Mouse (Mus musculus) intestine, embryonic 15.5 days (tissue): ENCODE measurements around the gene Eif4b. TPM values are rescaled to one million over a fixed set of nuclear protein-coding genes. Genes with fewer than 3 reads are reported as not detected.

Experiments used
- ATAC-seq: fragments of 200-750 bp; cut with Nextera tagmentation; 2 replicates; pipeline ENCODE4 v1.8.0; 2017; ENCODE audit warnings: moderate TSS enrichment, moderate library complexity
- H3K27ac ChIP-seq: fragments of 300-500 bp; sonication (generic); 2 replicates; pipeline ENCODE4 v1.5.1; 2015; ENCODE audit warnings: mild to moderate bottlenecking, inconsistent platforms
- H3K27me3 ChIP-seq: fragments of 300-500 bp; sonication (generic); replicated peaks from 2 replicates; pipeline ENCODE4 v1.6.1; 2015; ENCODE audit warnings: inconsistent platforms
- H3K36me3 ChIP-seq: fragments of 300-500 bp; sonication (generic); 2 replicates; pipeline ENCODE4 v1.6.1; 2015; ENCODE audit warnings: inconsistent platforms
- H3K4me1 ChIP-seq: fragments of 300-500 bp; sonication (generic); replicated peaks from 2 replicates; pipeline ENCODE4 v1.6.1; 2015; ENCODE audit warnings: inconsistent platforms
- H3K4me2 ChIP-seq: fragments of 300-500 bp; sonication (generic); replicated peaks from 2 replicates; pipeline ENCODE4 v1.6.1; 2015; ENCODE audit warnings: mild to moderate bottlenecking, inconsistent platforms
- H3K4me3 ChIP-seq: fragments of 300-500 bp; sonication (generic); replicated peaks from 2 replicates; pipeline ENCODE4 v1.5.1; 2015; ENCODE audit warnings: inconsistent platforms
- H3K9ac ChIP-seq: fragments of 300-500 bp; sonication (generic); 2 replicates; pipeline ENCODE4 v1.6.1; 2015; ENCODE audit warnings: inconsistent platforms
- H3K9me3 ChIP-seq: fragments of 300-500 bp; sonication (generic); 2 replicates; pipeline ENCODE4 v1.6.1; 2016; ENCODE audit warnings: inconsistent platforms
- WGBS: fragments of 180-500 bp; shearing (Covaris S2); methylation state at CpG from one replicate; pipeline ENCODE4 v1.1.7; 2015; 5-methylcytosine and 5-hydroxymethylcytosine counted together
- polyA plus RNA-seq: library from polyadenylated mRNA; unstranded; fragments of >200 nt; fragmentation: Nextera tagmentation; extraction: Ambion mirVana; gene quantifications from 2 replicates; pipeline ENCODE4 v1.2.1, GENCODE M21; 2015

The Eif4b gene
- polyA plus RNA-seq, 1 experiment from 2014 or later: 122 TPM

GRCm38 (mm10) chr15:102080429-102080828, 6.9 kb downstream of the Eif4b start:
- 0 out of 2 replicates have a peak overlapping the region, but pooled peaks have one; percentile 2 for H3K9ac ChIP-seq
- no peak overlapping the region for H3K4me3 ChIP-seq
- ATAC-seq: no peak
- H3K4me2 ChIP-seq: no peak overlapping the region
- H3K4me1 ChIP-seq: no peaks in the 10 kb centered on the region
- 63% methylated on average over 2 of the region's 2 CpGs for WGBS
- H3K27me3 ChIP-seq: no peaks in the 10 kb centered on the region
- H3K36me3 ChIP-seq: peaks cover 12% of the 10 kb centered on the region
- no peaks in the 10 kb centered on the region for H3K9me3 ChIP-seq
- no peak overlapping the region for H3K27ac ChIP-seq

GRCm38 (mm10) chr15:102082148-102082547, 8.6 kb downstream of the Eif4b start:
- Histone ChIP-seq H3K9ac (no peak overlapping the region), H3K36me3 (peaks cover 25% of the 10 kb centered on the region), H3K27me3 (no peaks in the 10 kb centered on the region), H3K9me3 (no peaks in the 10 kb centered on the region), H3K4me1 (no peaks in the 10 kb centered on the region), H3K4me2 (no peak overlapping the region), H3K27ac (no peak overlapping the region), H3K4me3 (no peak overlapping the region)
- 76% methylated on average over 4 of the region's 4 CpGs for WGBS
- ATAC-seq: no peak

GRCm38 (mm10) chr15:102083028-102083427, 9.5 kb downstream of the Eif4b start:
- Histone ChIP-seq H3K4me3 (no peak overlapping the region), H3K27me3 (no peaks in the 10 kb centered on the region), H3K4me1 (no peaks in the 10 kb centered on the region), H3K9ac (no peak overlapping the region), H3K9me3 (no peaks in the 10 kb centered on the region), H3K36me3 (peaks cover 31% of the 10 kb centered on the region), H3K4me2 (no peak overlapping the region), H3K27ac (no peak overlapping the region)
- ATAC-seq: no peak
- WGBS: 71% methylated on average over 4 of the region's 4 CpGs

GRCm38 (mm10) chr15:102089914-102090585, 16.5 kb downstream of the Eif4b start:
- Histone ChIP-seq H3K36me3 (peaks cover 81% of the 10 kb centered on the region), H3K9me3 (no peaks in the 10 kb centered on the region), H3K4me1 (no peaks in the 10 kb centered on the region), H3K4me3 (no peak overlapping the region), H3K4me2 (no peak overlapping the region), H3K27me3 (no peaks in the 10 kb centered on the region), H3K9ac (no peak overlapping the region), H3K27ac (no peak overlapping the region)
- WGBS: 80% methylated on average over 12 of the region's 12 CpGs
- no peak for ATAC-seq

GRCm38 (mm10) chr15:102091063-102091679, 17.6 kb downstream of the Eif4b start:
- Histone ChIP-seq H3K9ac (no peak overlapping the region), H3K27ac (no peak overlapping the region), H3K4me1 (no peaks in the 10 kb centered on the region), H3K4me3 (no peak overlapping the region), H3K36me3 (peaks cover 87% of the 10 kb centered on the region), H3K9me3 (no peaks in the 10 kb centered on the region), H3K27me3 (no peaks in the 10 kb centered on the region), H3K4me2 (no peak overlapping the region)
- 72% methylated on average over 12 of the region's 12 CpGs for WGBS
- no peak for ATAC-seq

- peaks cover 85% of the 10 kb centered on the region for H3K36me3 ChIP-seq
- no peaks in the 10 kb centered on the region for H3K9me3 ChIP-seq
- H3K4me1 ChIP-seq: no peaks in the 10 kb centered on the region
- H3K27me3 ChIP-seq: no peaks in the 10 kb centered on the region
- 79% methylated on average over 1 of the region's 1 CpGs for WGBS
- H3K4me2 ChIP-seq: no peak overlapping the region
- no peak for ATAC-seq
- no peak overlapping the region for H3K9ac ChIP-seq
- no peak overlapping the region for H3K4me3 ChIP-seq
- H3K27ac ChIP-seq: no peak overlapping the region
Measured at GRCm38 (mm10) chr15:102091688-102092087, 18.1 kb downstream of the Eif4b start.

GRCm38 (mm10) chr15:102092222-102092621, 18.6 kb downstream of the Eif4b start:
- ATAC-seq: no peak
- H3K9me3 ChIP-seq: no peaks in the 10 kb centered on the region
- H3K9ac ChIP-seq: no peak overlapping the region
- H3K4me1 ChIP-seq: peaks cover 1% of the 10 kb centered on the region; the same call in 1 of the 2 replicates
- peaks cover 81% of the 10 kb centered on the region for H3K36me3 ChIP-seq
- H3K27ac ChIP-seq: no peak overlapping the region
- H3K4me3 ChIP-seq: no peak overlapping the region
- no peaks in the 10 kb centered on the region for H3K27me3 ChIP-seq
- H3K4me2 ChIP-seq: no peak overlapping the region
- WGBS: 81% methylated on average over 4 of the region's 4 CpGs

- ATAC-seq: no peak
- H3K4me1 ChIP-seq: peaks cover 15% of the 10 kb centered on the region
- WGBS: 28% methylated on average over 2 of the region's 2 CpGs
- H3K9me3 ChIP-seq: no peaks in the 10 kb centered on the region
- H3K4me3 ChIP-seq: no peak overlapping the region
- peaks cover 65% of the 10 kb centered on the region for H3K36me3 ChIP-seq
- H3K4me2 ChIP-seq: no peak overlapping the region
- H3K27me3 ChIP-seq: no peaks in the 10 kb centered on the region
- no peak overlapping the region for H3K9ac ChIP-seq
- H3K27ac ChIP-seq: no peak overlapping the region
Measured at GRCm38 (mm10) chr15:102094157-102094556, 20.6 kb downstream of the Eif4b start.

- WGBS: 82% methylated on average over 16 of the region's 16 CpGs
- peaks cover 62% of the 10 kb centered on the region for H3K36me3 ChIP-seq
- no peak overlapping the region for H3K27ac ChIP-seq
- H3K4me3 ChIP-seq: no peak overlapping the region
- peaks cover 22% of the 10 kb centered on the region for H3K4me1 ChIP-seq
- ATAC-seq: no peak
- H3K9me3 ChIP-seq: no peaks in the 10 kb centered on the region
- H3K27me3 ChIP-seq: no peaks in the 10 kb centered on the region
- no peak overlapping the region for H3K4me2 ChIP-seq
- no peak overlapping the region for H3K9ac ChIP-seq
Measured at GRCm38 (mm10) chr15:102094988-102095387, 21.4 kb downstream of the Eif4b start.

GRCm38 (mm10) chr15:102097147-102097915, 23.8 kb downstream of the Eif4b start:
- Histone ChIP-seq H3K36me3 (peaks cover 40% of the 10 kb centered on the region), H3K27ac (no peak overlapping the region), H3K4me2 (no peak overlapping the region), H3K27me3 (no peaks in the 10 kb centered on the region), H3K4me1 (peaks cover 42% of the 10 kb centered on the region), H3K9me3 (no peaks in the 10 kb centered on the region), H3K9ac (no peak overlapping the region), H3K4me3 (no peak overlapping the region)
- WGBS: 71% methylated on average over 8 of the region's 8 CpGs
- ATAC-seq: no peak

GRCm38 (mm10) chr15:102097991-102098555, 24.5 kb downstream of the Eif4b start:
- H3K4me2 ChIP-seq: no peak overlapping the region
- 36% methylated on average over 5 of the region's 5 CpGs for WGBS

GRCm38 (mm10) chr15:102099260-102099659, 25.7 kb downstream of the Eif4b start:
- WGBS: 42% methylated on average over 5 of the region's 5 CpGs
- peak overlapping the region; percentile 66 for H3K4me3 ChIP-seq
- peaks cover 22% of the 10 kb centered on the region for H3K36me3 ChIP-seq
- H3K27me3 ChIP-seq: no peaks in the 10 kb centered on the region
- H3K9ac ChIP-seq: peak overlapping the region; percentile 82
- H3K4me2 ChIP-seq: peak overlapping the region; percentile 91
- H3K27ac ChIP-seq: peak overlapping the region; percentile 97
- H3K9me3 ChIP-seq: no peaks in the 10 kb centered on the region
- peaks cover 57% of the 10 kb centered on the region for H3K4me1 ChIP-seq
- ATAC-seq: no peak

More at GRCm38 (mm10) chr15:102097991-102098555, 24.5 kb downstream of the Eif4b start:
- no peak for ATAC-seq
- Histone ChIP-seq H3K9ac (no peak overlapping the region), H3K4me3 (no peak overlapping the region), H3K4me1 (peaks cover 49% of the 10 kb centered on the region), H3K27ac (0 out of 2 replicates have a peak overlapping the region, but pooled peaks have one; percentile 24), H3K36me3 (peaks cover 33% of the 10 kb centered on the region), H3K27me3 (no peaks in the 10 kb centered on the region), H3K9me3 (no peaks in the 10 kb centered on the region)
